Mouse (Mus musculus) myocyte (in vitro differentiated cells): ENCODE data around the gene Coa3. TPM values are rescaled to one million over a fixed set of nuclear protein-coding genes. Genes with fewer than 3 reads are reported as not detected.

Experiments
- H3K27me3 ChIP-seq: one replicate; pipeline ENCODE4 v1.6.1; 2011; ENCODE audit not compliant: control insufficient read depth, insufficient read depth, insufficient read length
- H3K36me3 ChIP-seq: one replicate; pipeline ENCODE4 v1.6.1; 2011; ENCODE audit not compliant: control insufficient read depth, insufficient read depth
- H3K4me2 ChIP-seq: one replicate; pipeline ENCODE4 v1.6.1; 2011; ENCODE audit warnings: low read depth, control low read depth
- H3K4me3 ChIP-seq: one replicate; pipeline ENCODE4 v1.5.1; 2011; ENCODE audit warnings: mild to moderate bottlenecking, control low read depth, moderate library complexity
- H3K79me2 ChIP-seq: one replicate; pipeline ENCODE4 v1.6.1; 2011; ENCODE audit not compliant: control insufficient read depth, insufficient read depth
- H3ac ChIP-seq: one replicate; pipeline ENCODE4 v1.6.1; 2011; ENCODE audit not compliant: control insufficient read depth, insufficient read length
- CEBPB ChIP-seq: IDR thresholded peaks from 2 replicates; pipeline ENCODE4 v1.6.1; 2011; ENCODE audit warnings: mild to moderate bottlenecking, moderate library complexity; ENCODE audit not compliant: poor library complexity, insufficient read depth, severe bottlenecking
- E2F4 ChIP-seq: IDR thresholded peaks from one replicate; pipeline ENCODE4 v1.6.1; 2011; ENCODE audit warnings: mild to moderate bottlenecking, control low read depth, moderate library complexity; ENCODE audit not compliant: insufficient read depth
- MAX ChIP-seq: IDR thresholded peaks from one replicate; pipeline ENCODE4 v1.6.1; 2011; ENCODE audit warnings: low read depth, mild to moderate bottlenecking, control low read depth
- MYOD1 ChIP-seq, 3 experiments: IDR thresholded peaks; one replicate each; pipeline ENCODE4 v1.6.1; 2011; ENCODE audit warnings: control low read depth in 2 of 3, low read depth in 2 of 3, mild to moderate bottlenecking in 2 of 3, moderate library complexity in 1 of 3; ENCODE audit not compliant: insufficient read length in 2 of 3, control insufficient read depth in 1 of 3
- MYOG ChIP-seq, 3 experiments: IDR thresholded peaks; one replicate each; pipeline ENCODE4 v1.6.1; 2011; ENCODE audit warnings: control low read depth in 2 of 3, low read depth in 2 of 3, mild to moderate bottlenecking in 2 of 3; ENCODE audit not compliant: insufficient read length in 2 of 3, control insufficient read depth in 1 of 3, insufficient read depth in 1 of 3
- POLR2A ChIP-seq: IDR thresholded peaks from one replicate; pipeline ENCODE4 v1.6.1; 2011; ENCODE audit warnings: low read depth, mild to moderate bottlenecking, control low read depth, moderate library complexity; ENCODE audit not compliant: insufficient read length
- POLR2AphosphoS2 ChIP-seq: IDR thresholded peaks from one replicate; pipeline ENCODE4 v1.6.1; 2011; ENCODE audit warnings: low read depth, control low read depth; ENCODE audit not compliant: insufficient read length
- REST ChIP-seq: IDR thresholded peaks from one replicate; pipeline ENCODE4 v1.6.1; 2011; ENCODE audit warnings: mild to moderate bottlenecking, control low read depth, moderate library complexity; ENCODE audit not compliant: insufficient read depth, insufficient read length
- SRF ChIP-seq: IDR thresholded peaks from one replicate; pipeline ENCODE4 v1.6.1; 2011; ENCODE audit warnings: low read depth; ENCODE audit not compliant: control insufficient read depth, insufficient read length
- TCF12 ChIP-seq: IDR thresholded peaks from one replicate; pipeline ENCODE4 v1.6.1; 2011; ENCODE audit warnings: mild to moderate bottlenecking, control low read depth; ENCODE audit not compliant: poor library complexity, insufficient read depth, severe bottlenecking
- TCF3 ChIP-seq: IDR thresholded peaks from one replicate; pipeline ENCODE4 v1.6.1; 2011; ENCODE audit warnings: low read depth, control low read depth; ENCODE audit not compliant: insufficient read length
- USF1 ChIP-seq: IDR thresholded peaks from one replicate; pipeline ENCODE4 v1.6.1; 2011; ENCODE audit warnings: low read depth, mild to moderate bottlenecking, control low read depth, moderate library complexity
- polyA plus RNA-seq: library from polyadenylated mRNA; unstranded; fragments of >200 nt; fragmentation: generic; extraction: Trizol; gene quantifications from one replicate; pipeline ENCODE4 v1.2.1, GENCODE M21; 2012; ENCODE audit warnings: missing spikeins

Gene Coa3
- polyA plus RNA-seq, 1 experiment, result 155 TPM

DNA sequence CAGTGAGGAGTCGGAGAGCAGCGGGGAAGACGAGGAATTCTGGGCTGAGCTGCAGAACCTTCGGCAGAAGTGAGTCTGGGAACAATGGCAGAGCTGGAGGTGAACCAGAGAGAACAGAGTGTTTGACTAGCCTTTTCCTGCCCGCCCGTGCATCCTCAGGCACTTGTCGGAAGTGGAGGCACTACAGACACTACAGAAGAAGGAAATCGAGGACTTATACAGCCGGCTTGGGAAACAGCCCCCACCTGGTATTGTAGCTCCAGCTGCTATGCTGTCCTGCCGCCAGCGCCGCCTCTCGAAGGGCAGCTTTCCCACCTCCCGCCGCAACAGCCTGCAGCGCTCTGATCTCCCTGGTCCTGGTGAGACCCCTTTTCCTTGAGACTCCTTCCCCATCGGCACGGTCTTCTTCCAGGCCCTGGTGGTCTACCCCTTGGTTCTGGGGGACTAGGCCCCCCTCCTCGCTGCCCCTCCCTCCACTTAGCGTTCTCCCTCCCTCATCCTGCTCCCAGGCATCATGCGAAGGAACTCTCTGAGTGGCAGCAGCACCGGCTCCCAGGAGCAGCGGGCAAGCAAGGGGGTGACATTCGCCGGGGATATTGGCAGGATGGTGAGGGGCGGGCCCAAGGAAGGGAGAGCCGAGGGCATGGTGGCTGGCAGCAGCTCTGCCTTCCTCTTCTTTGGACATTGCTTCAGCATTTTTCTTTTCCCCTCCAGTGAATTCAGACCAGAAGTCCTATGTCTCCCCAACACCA, 2.4 kb downstream of the Coa3 start:
- Histone ChIP-seq H3K27me3 (peaks cover 2% of the 10 kb centered on the region), H3ac (no peak overlapping the region), H3K4me3 (peak overlapping the region; percentile 57), H3K36me3 (no peaks in the 10 kb centered on the region), H3K79me2 (no peaks in the 10 kb centered on the region), H3K4me2 (no peak overlapping the region)
- TF ChIP-seq SRF (no peak), MYOG (IDR thresholded peaks at IDR 0.05; ENCODE audit: control insufficient read depth in 1 of 3, insufficient read depth in 1 of 3, insufficient read length in 2 of 3, low read depth in 2 of 3) (no peak), POLR2AphosphoS2 (no peak), MYOD1 (IDR thresholded peaks at IDR 0.05; ENCODE audit: control insufficient read depth in 1 of 3, insufficient read length in 2 of 3, low read depth in 2 of 3) (no peak), TCF12 (no peak), CEBPB (no peak), TCF3 (no peak), E2F4 (no peak), POLR2A (no peak), MAX (no peak), REST (no peak), USF1 (no peak)

DNA sequence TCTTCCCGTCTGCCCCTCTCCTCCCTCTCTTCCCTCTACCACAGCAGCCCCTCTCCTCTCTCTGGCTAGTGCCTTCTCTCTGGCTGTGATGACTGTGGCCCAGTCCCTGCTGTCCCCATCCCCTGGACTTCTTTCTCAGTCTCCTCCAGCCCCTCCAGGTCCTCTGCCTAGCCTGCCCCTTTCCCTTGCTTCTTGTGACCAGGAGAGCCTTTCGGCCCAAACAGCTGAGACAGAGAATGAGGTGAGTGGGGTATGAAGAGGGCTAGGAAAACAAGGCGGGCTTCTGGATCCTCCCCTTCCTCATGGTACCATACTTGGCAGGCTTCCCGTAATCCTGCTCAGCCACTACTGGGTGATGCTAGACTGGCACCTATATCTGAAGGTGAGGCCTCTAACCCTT, 3.6 kb downstream of the Coa3 start:
- Histone ChIP-seq H3K79me2 (no peaks in the 10 kb centered on the region), H3K4me3 (no peak overlapping the region), H3K4me2 (no peak overlapping the region), H3K36me3 (no peaks in the 10 kb centered on the region), H3ac (no peak overlapping the region), H3K27me3 (peaks cover 12% of the 10 kb centered on the region)
- TF ChIP-seq POLR2A (no peak), SRF (no peak), MYOG (IDR thresholded peaks at IDR 0.05; ENCODE audit: control insufficient read depth in 1 of 3, insufficient read depth in 1 of 3, insufficient read length in 2 of 3, low read depth in 2 of 3) (no peak), E2F4 (no peak), TCF12 (no peak), CEBPB (no peak), MAX (no peak), REST (no peak), USF1 (no peak), MYOD1 (IDR thresholded peaks at IDR 0.05; ENCODE audit: control insufficient read depth in 1 of 3, insufficient read length in 2 of 3, low read depth in 2 of 3) (no peak), POLR2AphosphoS2 (no peak), TCF3 (no peak)

DNA sequence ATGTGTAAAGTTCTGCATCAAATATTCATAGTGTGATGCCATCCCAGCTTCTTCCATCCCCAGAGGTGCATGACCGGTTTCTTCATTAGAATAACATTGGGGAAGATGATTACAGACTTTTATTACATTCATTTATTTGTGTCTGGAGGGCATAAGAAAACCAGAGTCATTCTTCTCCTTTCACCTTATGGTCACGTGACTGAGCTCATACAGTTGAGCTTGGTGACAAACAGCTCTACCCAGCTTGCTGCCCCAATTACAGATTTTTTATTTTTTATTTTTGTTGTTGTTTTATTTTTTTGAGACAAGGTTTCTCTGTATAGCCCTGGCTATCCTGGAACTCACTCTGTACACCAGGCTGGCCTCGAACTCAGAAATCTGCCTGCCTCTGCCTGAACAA, 6.5 kb downstream of the Coa3 start:
- H3K79me2 ChIP-seq, result no peaks in the 10 kb centered on the region
- H3K4me3 ChIP-seq, result no peak overlapping the region
- no peaks in the 10 kb centered on the region for H3K36me3 ChIP-seq
- H3K27me3 ChIP-seq, result peaks cover 25% of the 10 kb centered on the region
- no peak overlapping the region for H3ac ChIP-seq
- no peak for TF ChIP-seq E2F4
- no peak for TF ChIP-seq REST
- TF ChIP-seq USF1, result peak; percentile 46
- H3K4me2 ChIP-seq, result no peak overlapping the region

DNA sequence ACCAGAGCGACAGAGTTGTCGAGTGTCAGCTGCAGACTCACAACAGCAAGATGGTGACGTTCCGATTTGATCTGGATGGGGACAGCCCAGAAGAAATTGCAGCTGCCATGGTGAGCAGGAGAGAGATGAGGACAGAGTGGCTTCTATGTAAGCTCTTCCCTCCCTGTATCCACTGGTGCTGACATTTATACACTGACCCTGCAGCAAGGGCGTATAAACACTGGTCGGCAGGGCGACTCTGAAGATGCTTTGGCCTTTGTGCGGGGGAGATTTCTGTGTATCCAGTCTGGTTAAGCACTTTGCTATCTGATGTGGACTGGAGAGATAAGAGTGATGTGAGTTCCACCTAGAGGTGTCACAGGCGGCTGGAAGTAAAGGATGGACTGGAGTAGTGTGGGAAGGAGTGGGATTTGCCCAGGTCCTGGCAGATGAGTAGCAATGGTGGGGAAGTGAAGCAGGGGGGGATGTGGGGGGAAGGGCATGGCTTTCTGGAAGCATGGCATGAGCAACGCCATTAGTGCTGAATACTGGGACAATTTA, 9.3 kb downstream of the Coa3 start:
- H3K4me3 ChIP-seq, result no peak overlapping the region
- H3K27me3 ChIP-seq, result peaks cover 33% of the 10 kb centered on the region
- H3ac ChIP-seq, result no peak overlapping the region
- H3K4me2 ChIP-seq, result no peak overlapping the region
- H3K79me2 ChIP-seq, result no peaks in the 10 kb centered on the region
- no peaks in the 10 kb centered on the region for H3K36me3 ChIP-seq
- TF ChIP-seq MAX (no peak), E2F4 (no peak), MYOD1 (IDR thresholded peaks at IDR 0.05; ENCODE audit: control insufficient read depth in 1 of 3, insufficient read length in 2 of 3, low read depth in 2 of 3) (no peak), POLR2AphosphoS2 (no peak), MYOG (IDR thresholded peaks at IDR 0.05; ENCODE audit: control insufficient read depth in 1 of 3, insufficient read depth in 1 of 3, insufficient read length in 2 of 3, low read depth in 2 of 3) (no peak), CEBPB (no peak), USF1 (no peak), POLR2A (no peak), TCF12 (no peak)

DNA sequence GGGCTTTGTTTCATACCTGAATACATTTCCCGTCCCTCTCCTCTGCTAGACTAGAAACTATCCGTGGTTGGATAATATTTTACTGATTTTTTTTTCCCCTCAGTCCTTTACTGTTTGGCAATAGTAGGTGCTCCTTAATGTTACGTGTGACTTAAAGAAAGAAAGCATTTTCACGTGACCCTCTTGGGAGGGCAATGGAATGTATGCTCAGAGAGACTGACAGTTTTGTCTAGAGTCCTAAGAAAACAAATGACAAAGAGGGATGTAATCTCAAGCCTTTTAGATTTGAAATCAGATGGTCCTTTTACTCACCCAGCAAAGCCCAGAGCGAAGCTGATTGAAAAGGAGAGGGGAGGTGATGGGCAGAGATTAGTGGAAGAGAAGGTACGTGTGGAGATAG, 13.0 kb downstream of the Coa3 start:
- H3ac ChIP-seq, result no peak overlapping the region
- H3K79me2 ChIP-seq, result no peaks in the 10 kb centered on the region
- H3K36me3 ChIP-seq, result no peaks in the 10 kb centered on the region
- no peak overlapping the region for H3K4me2 ChIP-seq
- H3K27me3 ChIP-seq, result peaks cover 53% of the 10 kb centered on the region
- H3K4me3 ChIP-seq, result no peak overlapping the region
- no peak for TF ChIP-seq CEBPB
- no peak for TF ChIP-seq POLR2A
- TF ChIP-seq MYOG (IDR thresholded peaks at IDR 0.05; ENCODE audit: control insufficient read depth in 1 of 3, insufficient read depth in 1 of 3, insufficient read length in 2 of 3, low read depth in 2 of 3), result no peak
- TF ChIP-seq E2F4, result no peak
- TF ChIP-seq REST, result no peak
- no peak for TF ChIP-seq USF1
- no peak for TF ChIP-seq TCF12
- no peak for TF ChIP-seq MAX
- TF ChIP-seq POLR2AphosphoS2, result no peak
- TF ChIP-seq SRF, result no peak
- TF ChIP-seq TCF3, result no peak
- TF ChIP-seq MYOD1 (IDR thresholded peaks at IDR 0.05; ENCODE audit: control insufficient read depth in 1 of 3, insufficient read length in 2 of 3, low read depth in 2 of 3), result no peak
